Mouse (Mus musculus) adrenal gland, adult (tissue): ENCODE results near the gene Coro2b.

Experiments used
- DNase-seq, 2 experiments: peaks; one replicate each; pipeline ENCODE4 v3.0.0; 2022 to 2023; ENCODE audit warnings: low spot score in 1 of 2; ENCODE audit not compliant: inconsistent age in 2 of 2

The Coro2b gene

GRCm38 (mm10) chr9:62480149-62480548 is 56.7 kb downstream of the Coro2b start:
- DNase-seq: no peak

DNA sequence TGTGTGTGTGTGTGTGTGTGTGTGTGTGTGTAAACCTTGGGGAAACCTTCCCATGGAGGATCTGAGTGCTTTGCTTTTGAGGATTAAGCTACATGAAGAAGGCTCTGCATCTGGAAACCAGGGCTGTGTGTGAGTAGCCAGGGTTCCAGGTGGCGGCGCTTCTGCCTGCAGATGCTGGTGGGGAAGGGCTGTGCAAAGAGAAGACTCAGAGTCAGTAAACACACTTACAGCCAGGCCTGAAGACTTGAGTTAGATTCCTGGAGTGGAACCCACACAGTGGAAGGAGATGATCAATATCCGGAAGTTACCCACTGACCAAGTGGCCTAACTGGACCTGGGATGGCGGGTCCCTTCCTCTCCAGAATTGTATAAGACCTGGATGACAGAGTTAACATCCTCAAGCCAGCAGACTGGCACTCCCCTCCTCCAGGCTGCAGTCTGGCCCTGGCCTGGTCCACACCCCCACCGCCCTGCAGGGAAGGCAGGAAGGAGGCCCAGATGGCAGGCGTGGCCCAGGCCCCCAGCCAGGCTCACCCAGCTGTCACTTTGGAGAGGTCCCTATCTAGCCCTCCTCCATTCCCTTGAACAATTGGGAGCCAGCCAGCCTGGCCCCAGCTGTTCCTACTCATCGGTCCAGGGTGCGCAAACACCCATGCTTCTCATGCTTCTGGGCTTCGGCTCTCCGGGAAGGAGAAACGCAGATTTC is 59.9 kb downstream of the Coro2b start:
- peak; percentile 33 to 58 for DNase-seq

- no peak for DNase-seq
Observed at GRCm38 (mm10) chr9:62474206-62474605, 62.6 kb downstream of the Coro2b start.

- DNase-seq: peak in 1 of 2 experiments; percentile 39
Observed at GRCm38 (mm10) chr9:62471541-62472189, 65.2 kb downstream of the Coro2b start.

GRCm38 (mm10) chr9:62471041-62471440 is 65.8 kb downstream of the Coro2b start:
- no peak for DNase-seq

DNA sequence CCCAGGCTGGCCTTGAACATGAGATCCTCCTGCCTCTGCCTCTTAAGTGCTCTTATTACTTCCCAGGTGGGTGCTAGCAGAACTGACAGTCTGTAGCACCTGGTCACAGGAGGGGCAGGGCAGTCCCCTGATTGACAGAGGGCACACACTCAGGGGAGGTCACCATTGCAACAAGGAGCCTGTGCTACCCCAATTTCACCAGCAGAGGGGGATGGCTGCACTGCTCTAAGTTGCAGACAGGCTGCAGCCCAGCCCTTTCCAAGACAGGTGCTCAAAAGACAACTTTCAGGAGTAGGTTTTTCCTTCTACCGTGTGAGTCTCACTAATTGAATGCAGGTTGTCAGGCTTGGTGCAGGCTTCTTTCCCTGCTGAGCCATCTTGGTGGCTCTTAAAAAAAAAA is 66.4 kb downstream of the Coro2b start:
- DNase-seq: peak; percentile 76 to 93

DNA sequence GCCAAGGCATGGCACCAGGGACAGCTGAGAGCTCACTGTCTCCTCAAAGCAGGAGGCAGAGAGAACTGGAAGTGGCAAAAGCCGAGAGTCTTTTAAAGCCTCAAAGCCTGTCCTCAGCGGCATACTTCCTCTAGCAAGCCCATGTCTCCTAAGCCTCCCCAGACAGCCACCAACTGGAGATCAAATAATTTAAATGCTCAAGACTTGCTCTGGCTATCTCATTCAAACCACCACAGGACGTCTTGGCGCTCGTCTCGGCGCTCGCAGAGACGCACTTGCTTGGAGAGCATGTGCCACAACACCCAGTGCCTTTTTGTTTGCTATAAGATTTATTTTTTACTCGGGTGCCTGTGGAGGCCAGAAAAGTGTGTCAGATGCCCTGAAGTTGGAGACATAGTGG is 67.1 kb downstream of the Coro2b start:
- no peak for DNase-seq

GRCm38 (mm10) chr9:62469143-62469542 is 67.7 kb downstream of the Coro2b start:
- no peak for DNase-seq

GRCm38 (mm10) chr9:62467413-62467784 is 69.4 kb downstream of the Coro2b start:
- DNase-seq: no peak

- DNase-seq: no peak
Observed at GRCm38 (mm10) chr9:62466742-62467412, 70.0 kb downstream of the Coro2b start.

GRCm38 (mm10) chr9:62466053-62466452 is 70.8 kb downstream of the Coro2b start:
- no peak for DNase-seq

GRCm38 (mm10) chr9:62464727-62465126 is 72.1 kb downstream of the Coro2b start:
- DNase-seq: no peak

DNA sequence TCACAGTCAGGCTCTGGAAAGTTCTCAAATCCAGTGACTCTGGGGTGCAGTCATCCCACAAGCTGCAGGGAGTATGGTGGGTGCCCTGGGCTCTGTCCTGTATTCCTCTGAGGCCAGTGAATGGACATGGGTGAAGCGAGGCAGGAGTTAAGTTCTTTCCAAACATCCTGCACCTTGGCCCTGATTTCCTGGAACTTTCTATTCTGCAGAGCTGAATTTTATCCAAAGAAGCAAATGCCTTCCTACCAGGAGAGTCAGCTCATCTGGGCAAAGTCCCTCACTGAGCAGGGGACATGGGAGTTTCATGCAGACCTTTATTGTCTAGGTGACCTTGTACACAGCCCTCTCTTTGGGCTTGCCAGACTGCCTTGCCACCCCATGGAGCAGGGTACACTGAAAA is 75.1 kb downstream of the Coro2b start:
- no peak for DNase-seq

GRCm38 (mm10) chr9:62461095-62461494 is 75.7 kb downstream of the Coro2b start:
- no peak for DNase-seq

DNA sequence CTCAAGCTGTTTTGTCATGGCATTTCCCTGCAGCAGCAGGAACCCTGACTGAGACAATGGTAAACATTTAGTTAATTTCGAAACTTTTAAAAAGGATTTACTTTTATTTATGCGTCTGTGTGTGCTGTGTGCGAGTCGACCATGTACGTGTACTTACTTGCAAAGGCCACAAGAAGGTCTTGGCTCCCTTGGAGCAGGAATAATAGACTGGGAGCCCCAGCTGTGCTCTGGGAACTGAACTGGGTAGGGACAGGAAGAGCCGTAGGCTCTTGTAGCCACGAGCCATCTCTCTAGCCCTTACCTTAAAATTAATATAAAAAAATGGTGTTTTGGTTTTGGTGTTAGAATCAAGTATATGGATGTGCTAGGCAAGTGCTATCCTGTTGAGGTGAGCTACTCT is 76.8 kb downstream of the Coro2b start:
- DNase-seq: no peak

GRCm38 (mm10) chr9:62458457-62458856 is 78.4 kb downstream of the Coro2b start:
- no peak for DNase-seq

DNA sequence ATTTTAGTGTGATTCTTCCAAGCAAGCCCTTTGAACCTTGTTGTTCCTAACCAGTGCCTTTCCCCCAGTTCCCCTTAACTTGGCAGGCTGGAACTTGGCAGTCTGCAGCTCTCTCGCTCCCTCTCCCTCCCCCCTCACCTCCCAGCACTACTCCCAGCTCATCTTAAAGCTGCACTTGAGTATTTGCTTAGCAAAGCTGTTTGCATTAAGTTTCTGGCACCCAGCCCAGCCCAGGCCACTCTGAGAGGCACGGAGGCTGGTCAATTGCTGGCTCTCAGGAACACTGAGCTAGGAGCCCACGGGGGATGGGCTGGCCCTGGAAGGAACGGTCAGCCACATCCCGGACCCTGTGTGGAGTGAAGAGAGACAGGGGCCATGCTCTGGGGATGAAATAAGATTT is 80.8 kb downstream of the Coro2b start:
- DNase-seq: peak in 1 of 2 experiments; percentile 55

- DNase-seq: peak in 1 of 2 experiments; percentile 46
Observed at GRCm38 (mm10) chr9:62455210-62455969, 81.5 kb downstream of the Coro2b start.

DNA sequence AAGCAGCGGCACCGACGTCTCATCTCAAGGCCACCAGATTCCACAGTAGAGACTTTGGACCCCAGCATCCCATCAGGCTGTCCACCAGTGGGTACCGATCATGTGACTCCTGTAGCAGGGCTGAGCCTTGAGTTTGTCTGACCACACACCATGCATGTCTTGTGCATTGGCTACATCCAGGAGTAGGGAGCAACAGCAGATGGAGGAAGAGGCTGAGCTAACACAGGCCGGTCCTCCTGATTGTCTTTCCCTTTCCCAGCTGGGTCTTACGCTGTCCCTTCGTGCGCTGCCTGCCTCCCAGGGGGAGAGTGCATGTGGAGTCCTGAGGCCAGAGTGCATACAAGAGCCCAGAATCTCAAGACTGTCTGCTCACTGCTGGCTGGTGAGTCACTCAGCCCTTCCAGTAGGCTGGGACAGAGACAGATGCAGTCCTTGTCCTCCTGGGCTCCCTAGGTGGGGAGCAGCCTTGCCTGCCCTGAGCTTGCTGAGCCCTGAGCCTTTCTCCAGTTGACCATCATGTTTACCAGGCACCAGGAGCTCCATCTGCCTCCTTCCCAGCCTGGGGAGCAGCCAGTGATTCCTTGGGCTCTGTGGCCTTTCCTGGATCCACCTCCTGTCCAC is 84.4 kb downstream of the Coro2b start:
- peak; percentile 52 to 80 for DNase-seq

- no peak for DNase-seq
Observed at GRCm38 (mm10) chr9:62451585-62452372, 85.1 kb downstream of the Coro2b start.
